Mouse (Mus musculus) testis, postnatal 10 days (tissue): Measurements from ENCODE around the gene Fh1.

ENCODE experiments used
- DNase-seq: peaks from one replicate; pipeline ENCODE4 v3.0.0; 2021; ENCODE audit warnings: low spot score

Gene Fh1

GRCm38 (mm10) chr1:175625257-175625879 is at the start of gene Fh1:
Gene Fh1 (minus strand): TSS chr1:175625635.
- DNase-seq, result peak; percentile 95

GRCm38 (mm10) chr1:175675116-175675515 is 49.7 kb upstream of the Fh1 start:
- no peak for DNase-seq

- no peak for DNase-seq
These were observed 48.3 kb upstream of the Fh1 start for GRCm38 (mm10) chr1:175673563-175674325.

GRCm38 (mm10) chr1:175671626-175672025 is 46.2 kb upstream of the Fh1 start:
- no peak for DNase-seq

- no peak for DNase-seq
These were observed 44.6 kb upstream of the Fh1 start for GRCm38 (mm10) chr1:175670042-175670441.

GRCm38 (mm10) chr1:175669456-175669855 is 44.0 kb upstream of the Fh1 start:
- no peak for DNase-seq

GRCm38 (mm10) chr1:175668666-175669405 is 43.4 kb upstream of the Fh1 start:
- no peak for DNase-seq

- no peak for DNase-seq
These were observed 34.5 kb upstream of the Fh1 start for GRCm38 (mm10) chr1:175659900-175660299.

- DNase-seq, result no peak
These were observed 23.2 kb upstream of the Fh1 start for GRCm38 (mm10) chr1:175648615-175649014.

- DNase-seq, result no peak
These were observed 21.5 kb upstream of the Fh1 start for GRCm38 (mm10) chr1:175646952-175647351.

GRCm38 (mm10) chr1:175643496-175644265 is 18.2 kb upstream of the Fh1 start:
- no peak for DNase-seq

GRCm38 (mm10) chr1:175640435-175641150 is 15.2 kb upstream of the Fh1 start:
- DNase-seq, result no peak

GRCm38 (mm10) chr1:175639072-175639471 is 13.6 kb upstream of the Fh1 start:
- DNase-seq, result no peak

- DNase-seq, result no peak
These were observed 12.2 kb upstream of the Fh1 start for GRCm38 (mm10) chr1:175637677-175638076.

- no peak for DNase-seq
These were observed 7.0 kb upstream of the Fh1 start for GRCm38 (mm10) chr1:175632470-175632869.

- DNase-seq, result no peak
These were observed 6.3 kb upstream of the Fh1 start for GRCm38 (mm10) chr1:175631721-175632221.

GRCm38 (mm10) chr1:175631080-175631479 is 5.6 kb upstream of the Fh1 start:
- DNase-seq, result no peak

- DNase-seq, result no peak
These were observed 4.9 kb upstream of the Fh1 start for GRCm38 (mm10) chr1:175630345-175630744.

- no peak for DNase-seq
These were observed 3.8 kb upstream of the Fh1 start for GRCm38 (mm10) chr1:175629248-175629647.

- no peak for DNase-seq
These were observed 706 bp upstream of the Fh1 start for GRCm38 (mm10) chr1:175625990-175626692.

- no peak for DNase-seq
These were observed 1.8 kb downstream of the Fh1 start for GRCm38 (mm10) chr1:175623656-175624055.
